Mouse (Mus musculus): ENCODE results near the gene Rtn3. TPM values are rescaled to one million over a fixed set of nuclear protein-coding genes. Genes with fewer than 3 reads are reported as not detected.

Rtn3 gene
- polyA plus RNA-seq, 1 experiment from 2014 or later: 132 TPM

DNA sequence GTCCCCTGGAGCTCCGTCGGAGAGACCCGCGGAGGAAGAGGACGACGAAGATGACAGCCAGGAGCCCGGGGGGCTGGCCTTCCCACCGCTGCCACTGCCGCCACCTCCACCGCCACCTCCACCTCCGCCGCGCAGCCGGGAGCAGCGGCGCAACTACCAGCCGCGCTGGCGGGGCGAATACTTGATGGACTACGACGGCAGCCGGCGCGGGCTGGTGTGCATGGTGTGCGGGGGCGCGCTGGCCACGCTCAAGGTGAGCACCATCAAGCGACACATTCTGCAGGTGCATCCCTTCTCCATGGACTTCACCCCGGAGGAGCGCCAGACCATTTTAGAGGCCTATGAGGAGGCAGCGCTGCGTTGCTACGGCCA lies 60.4 kb downstream of the Rtn3 start:
- ATAC-seq (ENCODE audit: insufficient number of reproducible peaks, insufficient read depth, low FRiP score, low read depth): no peak
- Histone ChIP-seq H3K4me3 (ENCODE audit: control insufficient read depth in 1 of 2, insufficient read depth in 1 of 2, low read depth in 1 of 2, low read length in 2 of 2) (peak overlapping the region in 1 of 2 experiments; percentile 16; a peak in 3 of 4 replicates), H3K36me3 (ENCODE audit: control insufficient read depth, insufficient read depth, low read length) (peaks cover 81% of the 10 kb centered on the region), H3K9ac (ENCODE audit: low read length) (peak overlapping the region; percentile 59; the same call in 1 of the 2 replicates), H3K27me3 (ENCODE audit: control insufficient read depth, insufficient read depth, low read length) (no peaks in the 10 kb centered on the region), H3K9me3 (ENCODE audit: control insufficient read depth, low read length) (no peaks in the 10 kb centered on the region), H3K4me1 (ENCODE audit: control insufficient read depth in 2 of 2, insufficient read depth in 2 of 2, low read length in 2 of 2) (peaks cover 46 to 66% of the 10 kb centered on the region in 2 experiments), H3K27ac (replicated peaks in 1 of 2; ENCODE audit: control insufficient read depth in 1 of 2, insufficient read depth in 1 of 2, low read depth in 2 of 2, low read length in 2 of 2) (peak overlapping the region; percentile 48 to 64; a peak in 3 of 4 replicates), H3K4me2 (ENCODE audit: low read length) (peak overlapping the region; percentile 55)
- 24% methylated on average over 29 of the region's 35 CpGs for WGBS

GRCm38 (mm10) chr19:7421602-7422591 lies 61.2 kb downstream of the Rtn3 start:
- Histone ChIP-seq H3K9ac (ENCODE audit: low read length) (peak overlapping the region; percentile 59), H3K36me3 (ENCODE audit: control insufficient read depth, insufficient read depth, low read length) (peaks cover 73% of the 10 kb centered on the region), H3K9me3 (ENCODE audit: control insufficient read depth, low read length) (no peaks in the 10 kb centered on the region), H3K27me3 (ENCODE audit: control insufficient read depth, insufficient read depth, low read length) (no peaks in the 10 kb centered on the region), H3K4me1 (ENCODE audit: control insufficient read depth in 2 of 2, insufficient read depth in 2 of 2, low read length in 2 of 2) (peaks cover 46 to 66% of the 10 kb centered on the region in 2 experiments), H3K4me2 (ENCODE audit: low read length) (peak overlapping the region; percentile 55), H3K4me3 (ENCODE audit: control insufficient read depth in 1 of 2, insufficient read depth in 1 of 2, low read depth in 1 of 2, low read length in 2 of 2) (peak overlapping the region in 1 of 2 experiments; percentile 16; a peak in 1 of 4 replicates), H3K27ac (replicated peaks in 1 of 2; ENCODE audit: control insufficient read depth in 1 of 2, insufficient read depth in 1 of 2, low read depth in 2 of 2, low read length in 2 of 2) (peak overlapping the region in 1 of 2 experiments; percentile 64; a peak in 1 of 4 replicates)
- 0 out of 2 replicates have a peak, but pooled peaks have one; percentile 8 for ATAC-seq (ENCODE audit: insufficient number of reproducible peaks, insufficient read depth, low FRiP score, low read depth)
- 12% methylated on average over 47 of the region's 48 CpGs for WGBS

DNA sequence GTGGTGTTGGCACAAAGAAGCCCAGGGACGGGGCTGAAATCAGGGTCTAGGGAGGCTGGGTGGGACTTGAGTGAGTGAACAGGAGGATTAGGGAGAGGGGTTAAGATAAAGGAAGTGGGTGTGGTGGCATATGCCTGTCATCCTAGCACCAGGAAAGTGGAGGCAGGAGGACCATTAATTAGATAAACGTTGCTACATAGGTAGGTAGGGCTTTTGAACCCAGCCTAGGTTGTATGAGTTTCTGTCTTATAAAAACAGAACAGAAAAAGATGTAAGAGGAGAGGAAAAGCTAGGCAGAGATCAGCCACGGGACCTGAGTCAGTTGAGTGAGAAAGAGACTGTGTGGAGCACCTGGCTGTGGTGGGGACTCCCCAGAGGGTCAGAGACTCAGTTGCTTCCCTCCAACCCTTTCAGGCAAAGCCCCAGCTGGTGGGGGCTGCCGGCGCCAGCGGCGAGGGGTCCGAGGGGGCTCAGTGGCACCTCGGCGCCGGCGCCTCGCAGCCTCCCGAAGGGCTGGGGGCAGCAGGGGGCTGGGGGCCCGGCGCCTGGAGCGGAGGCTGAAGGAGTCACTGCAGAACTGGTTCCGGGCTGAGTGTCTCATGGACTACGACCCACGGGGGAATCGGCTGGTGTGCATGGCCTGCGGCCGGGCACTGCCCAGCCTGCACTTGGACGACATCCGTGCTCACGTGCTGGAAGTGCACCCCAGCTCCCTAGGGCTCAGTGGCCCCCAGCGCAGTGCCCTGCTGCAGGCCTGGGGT lies 62.1 kb downstream of the Rtn3 start:
- H3K36me3 ChIP-seq (ENCODE audit: control insufficient read depth, insufficient read depth, low read length): peaks cover 65% of the 10 kb centered on the region
- no peak overlapping the region for H3K27ac ChIP-seq (replicated peaks in 1 of 2; ENCODE audit: control insufficient read depth in 1 of 2, insufficient read depth in 1 of 2, low read depth in 2 of 2, low read length in 2 of 2)
- peaks cover 50 to 71% of the 10 kb centered on the region in 2 experiments for H3K4me1 ChIP-seq (ENCODE audit: control insufficient read depth in 2 of 2, insufficient read depth in 2 of 2, low read length in 2 of 2)
- H3K4me2 ChIP-seq (ENCODE audit: low read length): no peak overlapping the region
- peak overlapping the region; percentile 25 for H3K9ac ChIP-seq (ENCODE audit: low read length)
- H3K4me3 ChIP-seq (ENCODE audit: control insufficient read depth in 1 of 2, insufficient read depth in 1 of 2, low read depth in 1 of 2, low read length in 2 of 2): no peak overlapping the region
- no peaks in the 10 kb centered on the region for H3K27me3 ChIP-seq (ENCODE audit: control insufficient read depth, insufficient read depth, low read length)
- WGBS: 70% methylated on average over 27 of the region's 27 CpGs
- no peak for ATAC-seq (ENCODE audit: insufficient number of reproducible peaks, insufficient read depth, low FRiP score, low read depth)
- no peaks in the 10 kb centered on the region for H3K9me3 ChIP-seq (ENCODE audit: control insufficient read depth, low read length)

GRCm38 (mm10) chr19:7420108-7420507 lies 63.0 kb downstream of the Rtn3 start:
- no peaks in the 10 kb centered on the region for H3K9me3 ChIP-seq (ENCODE audit: control insufficient read depth, low read length)
- no peak overlapping the region for H3K4me3 ChIP-seq (ENCODE audit: control insufficient read depth in 1 of 2, insufficient read depth in 1 of 2, low read depth in 1 of 2, low read length in 2 of 2)
- WGBS: 68% methylated on average over 12 of the region's 12 CpGs
- ATAC-seq (ENCODE audit: insufficient number of reproducible peaks, insufficient read depth, low FRiP score, low read depth): no peak
- no peak overlapping the region for H3K27ac ChIP-seq (replicated peaks in 1 of 2; ENCODE audit: control insufficient read depth in 1 of 2, insufficient read depth in 1 of 2, low read depth in 2 of 2, low read length in 2 of 2)
- peaks cover 54 to 76% of the 10 kb centered on the region in 2 experiments for H3K4me1 ChIP-seq (ENCODE audit: control insufficient read depth in 2 of 2, insufficient read depth in 2 of 2, low read length in 2 of 2)
- H3K27me3 ChIP-seq (ENCODE audit: control insufficient read depth, insufficient read depth, low read length): no peaks in the 10 kb centered on the region
- peak overlapping the region; percentile 98 for H3K9ac ChIP-seq (ENCODE audit: low read length)
- peaks cover 56% of the 10 kb centered on the region for H3K36me3 ChIP-seq (ENCODE audit: control insufficient read depth, insufficient read depth, low read length)
- peak overlapping the region; percentile 81; the same call in 1 of the 2 replicates for H3K4me2 ChIP-seq (ENCODE audit: low read length)

DNA sequence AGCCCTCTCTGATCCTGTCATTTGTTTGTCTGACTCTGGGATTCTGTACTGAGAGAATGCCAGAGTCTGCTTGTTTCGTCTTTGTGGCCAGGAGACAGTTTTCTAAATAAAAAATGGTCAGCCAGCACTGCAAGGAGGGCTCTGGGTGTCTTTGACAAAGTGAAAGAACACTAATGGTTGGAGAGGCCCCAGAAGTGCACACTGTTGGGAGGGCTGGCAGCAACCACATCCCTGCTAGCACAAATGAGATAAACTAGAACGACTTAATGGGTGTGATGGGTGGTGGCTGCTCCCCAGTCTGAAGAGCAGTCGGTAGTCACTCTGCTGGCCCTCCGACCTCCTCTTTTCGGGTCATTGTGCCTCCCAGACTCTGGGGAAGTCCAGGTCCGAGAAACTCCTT lies 63.9 kb downstream of the Rtn3 start:
- Histone ChIP-seq H3K27ac (replicated peaks in 1 of 2; ENCODE audit: control insufficient read depth in 1 of 2, insufficient read depth in 1 of 2, low read depth in 2 of 2, low read length in 2 of 2) (peak overlapping the region in 1 of 2 experiments; percentile 1; a peak in 1 of 4 replicates), H3K4me1 (ENCODE audit: control insufficient read depth in 2 of 2, insufficient read depth in 2 of 2, low read length in 2 of 2) (peaks cover 45 to 67% of the 10 kb centered on the region in 2 experiments), H3K9ac (ENCODE audit: low read length) (peak overlapping the region; percentile 98), H3K27me3 (ENCODE audit: control insufficient read depth, insufficient read depth, low read length) (no peaks in the 10 kb centered on the region), H3K4me2 (ENCODE audit: low read length) (peak overlapping the region; percentile 81), H3K4me3 (ENCODE audit: control insufficient read depth in 1 of 2, insufficient read depth in 1 of 2, low read depth in 1 of 2, low read length in 2 of 2) (peak overlapping the region; percentile 80 to 84), H3K9me3 (ENCODE audit: control insufficient read depth, low read length) (no peaks in the 10 kb centered on the region), H3K36me3 (ENCODE audit: control insufficient read depth, insufficient read depth, low read length) (peaks cover 46% of the 10 kb centered on the region)
- no peak for ATAC-seq (ENCODE audit: insufficient number of reproducible peaks, insufficient read depth, low FRiP score, low read depth)
- WGBS: 15% methylated on average over 6 of the region's 6 CpGs

GRCm38 (mm10) chr19:7417911-7418849 lies 64.9 kb downstream of the Rtn3 start:
- peak overlapping the region; percentile 98 for H3K9ac ChIP-seq (ENCODE audit: low read length)
- no peaks in the 10 kb centered on the region for H3K9me3 ChIP-seq (ENCODE audit: control insufficient read depth, low read length)
- H3K4me3 ChIP-seq (ENCODE audit: control insufficient read depth in 1 of 2, insufficient read depth in 1 of 2, low read depth in 1 of 2, low read length in 2 of 2): peak overlapping the region; percentile 80 to 84
- H3K27ac ChIP-seq (replicated peaks in 1 of 2; ENCODE audit: control insufficient read depth in 1 of 2, insufficient read depth in 1 of 2, low read depth in 2 of 2, low read length in 2 of 2): peak overlapping the region; percentile 1 to 93; a peak in 2 of 4 replicates
- H3K4me2 ChIP-seq (ENCODE audit: low read length): peak overlapping the region; percentile 81
- H3K4me1 ChIP-seq (ENCODE audit: control insufficient read depth in 2 of 2, insufficient read depth in 2 of 2, low read length in 2 of 2): peaks cover 39 to 57% of the 10 kb centered on the region in 2 experiments
- under 1% methylated on average over 46 of the region's 59 CpGs for WGBS
- H3K36me3 ChIP-seq (ENCODE audit: control insufficient read depth, insufficient read depth, low read length): peaks cover 37% of the 10 kb centered on the region
- no peaks in the 10 kb centered on the region for H3K27me3 ChIP-seq (ENCODE audit: control insufficient read depth, insufficient read depth, low read length)
- peak; percentile 70 for ATAC-seq (ENCODE audit: insufficient number of reproducible peaks, insufficient read depth, low FRiP score, low read depth)
